Mouse (Mus musculus): ENCODE results near the gene Il17c. TPM values are rescaled to one million over a fixed set of nuclear protein-coding genes. Genes with fewer than 3 reads are reported as not detected.

Il17c gene
- polyA plus RNA-seq, 1 experiment from 2014 or later, result not detected

DNA sequence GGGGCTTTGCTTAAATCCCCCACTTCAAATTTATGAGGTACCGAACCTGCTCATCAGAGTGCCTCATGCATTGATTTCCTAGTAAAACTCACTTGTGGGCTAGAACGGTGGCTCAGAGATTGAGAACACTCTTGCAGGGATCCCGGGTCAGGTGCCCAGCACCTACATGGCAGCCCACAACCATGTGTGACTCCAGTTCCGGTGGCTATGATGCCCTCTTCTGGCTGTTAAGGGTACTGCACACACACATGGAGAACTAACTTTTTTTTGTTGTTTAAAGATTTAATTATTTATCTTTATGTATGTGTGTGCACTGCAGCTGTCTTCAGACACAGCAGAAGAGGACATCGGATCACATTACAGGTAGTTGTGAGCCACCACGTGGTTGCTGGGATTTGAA, 13.6 kb downstream of the Il17c start:
- H3K9ac ChIP-seq (ENCODE audit: low read depth, low read length), result no peak overlapping the region
- H3K4me3 ChIP-seq (ENCODE audit: low read length), result no peak overlapping the region
- H3K4me1 ChIP-seq (ENCODE audit: control insufficient read depth, insufficient read depth, low read depth, low read length), result peaks cover 7% of the 10 kb centered on the region; the same call in 1 of the 2 replicates
- peaks cover 6% of the 10 kb centered on the region for H3K27me3 ChIP-seq (replicated peaks; ENCODE audit: control insufficient read depth, insufficient read depth, low read length)
- no peak overlapping the region for H3K4me2 ChIP-seq (ENCODE audit: low read length)
- H3K27ac ChIP-seq (ENCODE audit: low read depth, low read length), result no peak overlapping the region
- ATAC-seq, result no peak
- H3K36me3 ChIP-seq (ENCODE audit: control insufficient read depth, insufficient read depth, low read length), result peaks cover 40% of the 10 kb centered on the region
- peaks cover 3% of the 10 kb centered on the region; the same call in 1 of the 2 replicates for H3K9me3 ChIP-seq (ENCODE audit: control insufficient read depth, low read length)
- WGBS, result 91% methylated on average over 6 of the region's 6 CpGs

- peaks cover 3% of the 10 kb centered on the region; the same call in 1 of the 2 replicates for H3K9me3 ChIP-seq (ENCODE audit: control insufficient read depth, low read length)
- no peak overlapping the region for H3K4me3 ChIP-seq (ENCODE audit: low read length)
- H3K9ac ChIP-seq (ENCODE audit: low read depth, low read length), result no peak overlapping the region
- no peak for ATAC-seq
- H3K4me2 ChIP-seq (ENCODE audit: low read length), result no peak overlapping the region
- 96% methylated on average over 9 of the region's 9 CpGs for WGBS
- no peak overlapping the region for H3K27ac ChIP-seq (ENCODE audit: low read depth, low read length)
- peaks cover 40% of the 10 kb centered on the region for H3K36me3 ChIP-seq (ENCODE audit: control insufficient read depth, insufficient read depth, low read length)
- peaks cover 7% of the 10 kb centered on the region for H3K4me1 ChIP-seq (ENCODE audit: control insufficient read depth, insufficient read depth, low read depth, low read length)
- H3K27me3 ChIP-seq (replicated peaks; ENCODE audit: control insufficient read depth, insufficient read depth, low read length), result peaks cover 6% of the 10 kb centered on the region
Measured at GRCm38 (mm10) chr8:122436146-122436545, 14.3 kb downstream of the Il17c start.

GRCm38 (mm10) chr8:122436586-122437125, 14.8 kb downstream of the Il17c start:
- no peak overlapping the region for H3K4me2 ChIP-seq (ENCODE audit: low read length)
- H3K36me3 ChIP-seq (ENCODE audit: control insufficient read depth, insufficient read depth, low read length), result peaks cover 40% of the 10 kb centered on the region
- no peak overlapping the region for H3K9ac ChIP-seq (ENCODE audit: low read depth, low read length)
- H3K27me3 ChIP-seq (replicated peaks; ENCODE audit: control insufficient read depth, insufficient read depth, low read length), result peaks cover 6% of the 10 kb centered on the region
- H3K27ac ChIP-seq (ENCODE audit: low read depth, low read length), result no peak overlapping the region
- WGBS, result 89% methylated on average over 17 of the region's 20 CpGs
- peaks cover 11% of the 10 kb centered on the region for H3K4me1 ChIP-seq (ENCODE audit: control insufficient read depth, insufficient read depth, low read depth, low read length)
- H3K9me3 ChIP-seq (ENCODE audit: control insufficient read depth, low read length), result peaks cover 3% of the 10 kb centered on the region; the same call in 1 of the 2 replicates
- no peak overlapping the region for H3K4me3 ChIP-seq (ENCODE audit: low read length)
- ATAC-seq, result no peak

- Histone ChIP-seq H3K4me3 (ENCODE audit: low read length) (no peak overlapping the region), H3K4me2 (ENCODE audit: low read length) (no peak overlapping the region), H3K36me3 (ENCODE audit: control insufficient read depth, insufficient read depth, low read length) (peaks cover 40% of the 10 kb centered on the region), H3K9ac (ENCODE audit: low read depth, low read length) (no peak overlapping the region), H3K9me3 (ENCODE audit: control insufficient read depth, low read length) (peaks cover 3% of the 10 kb centered on the region; the same call in 1 of the 2 replicates), H3K27ac (ENCODE audit: low read depth, low read length) (no peak overlapping the region), H3K4me1 (ENCODE audit: control insufficient read depth, insufficient read depth, low read depth, low read length) (peaks cover 15% of the 10 kb centered on the region), H3K27me3 (replicated peaks; ENCODE audit: control insufficient read depth, insufficient read depth, low read length) (peaks cover 3% of the 10 kb centered on the region)
- WGBS, result 94% methylated on average over 13 of the region's 13 CpGs
- ATAC-seq, result no peak
Measured at GRCm38 (mm10) chr8:122437708-122438331, 16.0 kb downstream of the Il17c start.

DNA sequence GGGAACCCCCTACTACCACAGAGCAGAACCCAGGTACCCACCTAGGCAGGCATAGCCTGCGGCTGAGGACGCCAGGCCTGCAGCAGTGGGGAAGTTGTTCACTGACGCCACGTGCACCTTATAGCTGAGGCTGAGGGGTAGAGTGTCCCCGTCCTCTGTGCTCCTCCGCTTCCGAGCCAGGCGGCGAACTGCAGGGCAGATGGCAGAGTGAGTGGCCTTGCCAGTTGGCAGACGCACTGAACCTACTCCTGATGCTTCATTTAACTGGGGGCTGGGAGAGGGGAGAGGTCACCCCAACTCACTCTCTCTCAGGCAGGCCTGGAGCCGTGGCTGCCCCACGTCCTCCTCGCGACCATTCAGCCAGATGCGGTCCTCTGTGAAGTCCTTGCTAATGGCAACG, 17.5 kb downstream of the Il17c start:
- Histone ChIP-seq H3K4me3 (ENCODE audit: low read length) (no peak overlapping the region), H3K4me2 (ENCODE audit: low read length) (no peak overlapping the region), H3K36me3 (ENCODE audit: control insufficient read depth, insufficient read depth, low read length) (peaks cover 28% of the 10 kb centered on the region), H3K27me3 (replicated peaks; ENCODE audit: control insufficient read depth, insufficient read depth, low read length) (no peaks in the 10 kb centered on the region), H3K4me1 (ENCODE audit: control insufficient read depth, insufficient read depth, low read depth, low read length) (peaks cover 12% of the 10 kb centered on the region), H3K9ac (ENCODE audit: low read depth, low read length) (no peak overlapping the region), H3K9me3 (ENCODE audit: control insufficient read depth, low read length) (peaks cover 3% of the 10 kb centered on the region; the same call in 1 of the 2 replicates), H3K27ac (ENCODE audit: low read depth, low read length) (no peak overlapping the region)
- WGBS, result 85% methylated on average over 16 of the region's 16 CpGs
- no peak for ATAC-seq

DNA sequence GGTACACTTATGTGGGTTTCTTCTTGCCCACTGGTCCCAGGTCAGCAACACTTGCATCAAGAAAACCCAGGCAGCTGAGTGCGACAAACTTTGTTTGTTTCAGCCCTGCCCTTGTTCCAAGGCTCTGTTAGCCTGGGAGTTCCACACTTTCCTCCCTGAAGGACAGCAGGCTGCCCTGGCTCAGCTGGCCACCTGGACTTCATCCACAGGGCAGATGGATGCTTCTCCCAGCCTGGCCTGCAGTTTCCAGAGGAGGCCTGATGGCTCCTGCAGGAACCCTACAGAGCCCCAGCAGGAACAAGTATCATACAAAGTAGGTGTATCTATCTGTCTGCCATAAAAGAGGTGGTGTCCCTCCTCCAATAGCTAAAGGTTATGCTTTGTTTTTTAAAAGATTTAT, 19.5 kb downstream of the Il17c start:
- Histone ChIP-seq H3K4me3 (ENCODE audit: low read length) (no peak overlapping the region), H3K4me1 (ENCODE audit: control insufficient read depth, insufficient read depth, low read depth, low read length) (peaks cover 22% of the 10 kb centered on the region), H3K9ac (ENCODE audit: low read depth, low read length) (no peak overlapping the region), H3K4me2 (ENCODE audit: low read length) (no peak overlapping the region), H3K27me3 (replicated peaks; ENCODE audit: control insufficient read depth, insufficient read depth, low read length) (no peaks in the 10 kb centered on the region), H3K9me3 (ENCODE audit: control insufficient read depth, low read length) (no peaks in the 10 kb centered on the region), H3K27ac (ENCODE audit: low read depth, low read length) (no peak overlapping the region), H3K36me3 (ENCODE audit: control insufficient read depth, insufficient read depth, low read length) (peaks cover 16% of the 10 kb centered on the region)
- ATAC-seq, result no peak
- WGBS, result 100% methylated on average over 1 of the region's 1 CpGs

- ATAC-seq, result no peak
- H3K27me3 ChIP-seq (replicated peaks; ENCODE audit: control insufficient read depth, insufficient read depth, low read length), result no peaks in the 10 kb centered on the region
- H3K9me3 ChIP-seq (ENCODE audit: control insufficient read depth, low read length), result no peaks in the 10 kb centered on the region
- peak overlapping the region; percentile 74 for H3K9ac ChIP-seq (ENCODE audit: low read depth, low read length)
- H3K36me3 ChIP-seq (ENCODE audit: control insufficient read depth, insufficient read depth, low read length), result peaks cover 10% of the 10 kb centered on the region; the same call in 1 of the 2 replicates
- peak overlapping the region; percentile 86 for H3K27ac ChIP-seq (ENCODE audit: low read depth, low read length)
- H3K4me2 ChIP-seq (ENCODE audit: low read length), result peak overlapping the region; percentile 84
- 12% methylated on average over 7 of the region's 7 CpGs for WGBS
- H3K4me3 ChIP-seq (ENCODE audit: low read length), result peak overlapping the region; percentile 63
- peaks cover 22% of the 10 kb centered on the region for H3K4me1 ChIP-seq (ENCODE audit: control insufficient read depth, insufficient read depth, low read depth, low read length)
Measured at GRCm38 (mm10) chr8:122442356-122442755, 20.5 kb downstream of the Il17c start.

GRCm38 (mm10) chr8:122442781-122443180, 21.0 kb downstream of the Il17c start:
- Histone ChIP-seq H3K36me3 (ENCODE audit: control insufficient read depth, insufficient read depth, low read length) (peaks cover 9% of the 10 kb centered on the region; the same call in 1 of the 2 replicates), H3K4me2 (ENCODE audit: low read length) (peak overlapping the region; percentile 84), H3K4me3 (ENCODE audit: low read length) (peak overlapping the region; percentile 63), H3K9me3 (ENCODE audit: control insufficient read depth, low read length) (no peaks in the 10 kb centered on the region), H3K27me3 (replicated peaks; ENCODE audit: control insufficient read depth, insufficient read depth, low read length) (no peaks in the 10 kb centered on the region), H3K9ac (ENCODE audit: low read depth, low read length) (peak overlapping the region; percentile 74), H3K27ac (ENCODE audit: low read depth, low read length) (peak overlapping the region; percentile 86), H3K4me1 (ENCODE audit: control insufficient read depth, insufficient read depth, low read depth, low read length) (peaks cover 22% of the 10 kb centered on the region)
- peak; percentile 10; the same call in 1 of the 2 replicates for ATAC-seq
- under 1% methylated on average over 12 of the region's 12 CpGs for WGBS

GRCm38 (mm10) chr8:122443262-122444006, 21.6 kb downstream of the Il17c start, which contains the start of gene Mvd:
TSS of gene Mvd (minus strand) at chr8:122443422.
- WGBS, result under 1% methylated on average over 47 of the region's 47 CpGs
- peak; percentile 99 for ATAC-seq

More at GRCm38 (mm10) chr8:122443262-122444006, 21.6 kb downstream of the Il17c start, which contains the start of gene Mvd:
- peak within 1 kb of the TSS; percentile 97 for H3K27ac ChIP-seq (ENCODE audit: low read depth, low read length)
- H3K36me3 ChIP-seq (ENCODE audit: control insufficient read depth, insufficient read depth, low read length), result 0 out of 2 replicates have a peak, but pooled peaks cover 2% of the 10 kb centered on the region
- peak within 1 kb of the TSS; percentile 79 for H3K9ac ChIP-seq (ENCODE audit: low read depth, low read length)
- H3K4me3 ChIP-seq (ENCODE audit: low read length), result peak within 1 kb of the TSS; percentile 67
- H3K27me3 ChIP-seq (replicated peaks; ENCODE audit: control insufficient read depth, insufficient read depth, low read length), result no peaks in the 10 kb centered on the region
- peaks cover 22% of the 10 kb centered on the region for H3K4me1 ChIP-seq (ENCODE audit: control insufficient read depth, insufficient read depth, low read depth, low read length)
- H3K9me3 ChIP-seq (ENCODE audit: control insufficient read depth, low read length), result no peaks in the 10 kb centered on the region
- peak within 1 kb of the TSS; percentile 84 for H3K4me2 ChIP-seq (ENCODE audit: low read length)
